Comparison of ENCODE assay signal across 12 mouse cellular contexts in the genomic region with DNA sequence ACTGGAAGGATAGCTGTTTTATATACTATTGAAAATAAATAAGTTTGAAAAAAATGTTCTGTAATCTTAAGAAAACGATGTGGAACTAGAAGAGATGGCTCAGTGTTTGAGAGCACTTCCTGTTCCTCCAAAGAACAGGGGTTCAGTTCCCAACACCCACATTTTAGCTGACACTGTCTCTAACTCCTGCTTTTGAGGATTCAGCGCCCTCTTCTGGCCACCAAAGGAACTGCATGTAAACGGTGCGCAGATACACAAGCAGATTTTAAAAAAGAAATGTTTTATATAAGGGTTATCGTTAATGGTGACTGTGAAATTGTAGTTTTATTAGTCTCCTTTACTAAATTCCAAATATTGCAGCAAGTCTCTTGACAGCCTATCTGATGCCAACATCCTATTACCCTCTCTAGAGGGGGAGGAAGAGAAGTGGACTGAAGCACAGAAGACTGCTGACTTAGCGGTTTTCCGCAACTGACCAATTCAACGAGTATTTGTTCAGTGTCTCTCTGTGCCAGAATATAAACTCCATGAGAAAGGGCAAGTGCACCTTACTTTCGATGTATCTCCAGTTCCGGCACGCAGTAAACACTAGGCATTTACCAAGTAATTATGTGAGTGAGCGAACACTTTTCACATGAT.
DNase-seq lines count a peak whose midpoint lies in the region; ATAC-seq and TF ChIP-seq lines count a peak whose summit lies in the region.
"Had no signal": no experiment of that assay in that cellular context is flagged by ENCODE, and none has a peak within 500 bp of the region (broad histone marks: within the 10 kb centered on the region; RNA-seq: fewer than 3 reads in every experiment).

No protein-coding gene starts in this region.

- no peaks in the 10 kb centered on the region for H3K9me3 ChIP-seq in intestine, postnatal 0 days (ENCODE audit: control insufficient read depth)
- H3K9me3 ChIP-seq in intestine, embryonic 15.5 days: no peaks in the 10 kb centered on the region
- no peaks in the 10 kb centered on the region for H3K9me3 ChIP-seq in forebrain, embryonic 15.5 days
- H3K9me3 ChIP-seq: embryonic facial prominence, embryonic 13.5 days had no signal

- H3K4me1 ChIP-seq in intestine, postnatal 0 days (replicated peaks; ENCODE audit: control insufficient read depth, insufficient read depth, low read length): no peaks in the 10 kb centered on the region
- no peaks in the 10 kb centered on the region for H3K4me1 ChIP-seq in intestine, embryonic 15.5 days (replicated peaks)
- H3K4me1 ChIP-seq in forebrain, embryonic 15.5 days: no peaks in the 10 kb centered on the region
- H3K4me1 ChIP-seq: embryonic facial prominence, embryonic 13.5 days had no signal

- no peak overlapping the region for H3K27ac ChIP-seq in intestine, postnatal 0 days (ENCODE audit: low read depth, low read length)
- no peak overlapping the region for H3K27ac ChIP-seq in intestine, embryonic 15.5 days
- H3K27ac ChIP-seq in forebrain, embryonic 15.5 days (replicated peaks): no peak overlapping the region
- H3K27ac ChIP-seq: embryonic facial prominence, embryonic 13.5 days had no signal

- H3K9ac ChIP-seq in intestine, postnatal 0 days (ENCODE audit: low read depth, low read length): no peak overlapping the region
- no peak overlapping the region for H3K9ac ChIP-seq in intestine, embryonic 15.5 days
- H3K9ac ChIP-seq in forebrain, embryonic 15.5 days (replicated peaks): no peak overlapping the region
- H3K9ac ChIP-seq: embryonic facial prominence, embryonic 13.5 days had no signal

- peak; percentile 5 for DNase-seq in spleen, adult 12 weeks (ENCODE audit: low spot score)
- DNase-seq in spleen, postnatal 4 days (ENCODE audit: low spot score in 2 of 2): no peak
- peak; percentile 58 for DNase-seq in ZHBTc4 (ENCODE audit: low read depth, low spot score)
- DNase-seq in thymus, postnatal 25 days: peak; percentile 27
- no peak for DNase-seq in layer of hippocampus, postnatal 25 days (ENCODE audit: extremely low spot score in 1 of 2, low spot score in 1 of 2)
- DNase-seq: cerebellum, adult 11 months; kidney, adult 11 months; lung, postnatal 10 days had no signal

- TF ChIP-seq CTCF in intestine, postnatal 0 days (IDR thresholded peaks at IDR 0.05; ENCODE audit: low read depth): peak; percentile 59

- no peaks in the 10 kb centered on the region for H3K36me3 ChIP-seq in intestine, postnatal 0 days (ENCODE audit: control insufficient read depth, insufficient read depth)
- no peaks in the 10 kb centered on the region for H3K36me3 ChIP-seq in intestine, embryonic 15.5 days
- H3K36me3 ChIP-seq in forebrain, embryonic 15.5 days: no peaks in the 10 kb centered on the region
- H3K36me3 ChIP-seq: embryonic facial prominence, embryonic 13.5 days had no signal

- no peak overlapping the region for H3K4me3 ChIP-seq in intestine, postnatal 0 days (ENCODE audit: low read depth, low read length)
- no peak overlapping the region for H3K4me3 ChIP-seq in intestine, embryonic 15.5 days (replicated peaks)
- no peak overlapping the region for H3K4me3 ChIP-seq in forebrain, embryonic 15.5 days
- H3K4me3 ChIP-seq: embryonic facial prominence, embryonic 13.5 days had no signal

- WGBS in intestine, postnatal 0 days: 83% methylated on average over 12 of the region's 12 CpGs
- WGBS in intestine, embryonic 15.5 days: 81% methylated on average over 12 of the region's 12 CpGs
- 85% methylated on average over 12 of the region's 12 CpGs for WGBS in forebrain, embryonic 15.5 days

- ATAC-seq in intestine, postnatal 0 days: no peak
- no peak for ATAC-seq in intestine, embryonic 15.5 days
- ATAC-seq in forebrain, embryonic 15.5 days (replicated peaks): no peak

- no peaks in the 10 kb centered on the region for H3K27me3 ChIP-seq in intestine, postnatal 0 days (replicated peaks; ENCODE audit: control insufficient read depth, insufficient read depth, low read length)
- no peaks in the 10 kb centered on the region for H3K27me3 ChIP-seq in intestine, embryonic 15.5 days (replicated peaks)
- no peaks in the 10 kb centered on the region for H3K27me3 ChIP-seq in forebrain, embryonic 15.5 days
- H3K27me3 ChIP-seq: embryonic facial prominence, embryonic 13.5 days had no signal

- H3K4me2 ChIP-seq in intestine, postnatal 0 days (replicated peaks; ENCODE audit: low read depth): no peak overlapping the region
- H3K4me2 ChIP-seq in intestine, embryonic 15.5 days (replicated peaks): no peak overlapping the region
- no peak overlapping the region for H3K4me2 ChIP-seq in forebrain, embryonic 15.5 days (replicated peaks)
- H3K4me2 ChIP-seq: embryonic facial prominence, embryonic 13.5 days had no signal

Comparison
In these comparisons a context has a peak if more than half of its experiments do, and no peak if none do; other contexts are left out.
1. DNase-seq: peak in spleen, adult 12 weeks (single experiment), ZHBTc4 (single experiment) and thymus, postnatal 25 days (single experiment); none in spleen, postnatal 4 days (0 of 2) and layer of hippocampus, postnatal 25 days (0 of 2).